Mouse (Mus musculus) gastrocnemius, postnatal 10 days (tissue): ENCODE data around the gene A230072I06Rik. TPM values are rescaled to one million over a fixed set of nuclear protein-coding genes. Genes with fewer than 3 reads are reported as not detected.

Source experiments
- DNase-seq: peaks from one replicate; pipeline ENCODE4 v3.0.0; 2021; ENCODE audit warnings: mixed read lengths
- long read RNA-seq, 2 experiments: library from polyadenylated mRNA; stranded (forward); transcript quantifications; one replicate each; pipeline ENCODE4 v2.0.0; 2021
- total RNA-seq, 2 experiments: library from RNA; stranded (reverse); gene quantifications; 2 replicates each; pipeline ENCODE4 v1.2.3; 2021

Gene A230072I06Rik
- not detected for total RNA-seq
- long read RNA-seq, experiment 1 = 0 reads
- long read RNA-seq, experiment 2 = 0 reads

DNA sequence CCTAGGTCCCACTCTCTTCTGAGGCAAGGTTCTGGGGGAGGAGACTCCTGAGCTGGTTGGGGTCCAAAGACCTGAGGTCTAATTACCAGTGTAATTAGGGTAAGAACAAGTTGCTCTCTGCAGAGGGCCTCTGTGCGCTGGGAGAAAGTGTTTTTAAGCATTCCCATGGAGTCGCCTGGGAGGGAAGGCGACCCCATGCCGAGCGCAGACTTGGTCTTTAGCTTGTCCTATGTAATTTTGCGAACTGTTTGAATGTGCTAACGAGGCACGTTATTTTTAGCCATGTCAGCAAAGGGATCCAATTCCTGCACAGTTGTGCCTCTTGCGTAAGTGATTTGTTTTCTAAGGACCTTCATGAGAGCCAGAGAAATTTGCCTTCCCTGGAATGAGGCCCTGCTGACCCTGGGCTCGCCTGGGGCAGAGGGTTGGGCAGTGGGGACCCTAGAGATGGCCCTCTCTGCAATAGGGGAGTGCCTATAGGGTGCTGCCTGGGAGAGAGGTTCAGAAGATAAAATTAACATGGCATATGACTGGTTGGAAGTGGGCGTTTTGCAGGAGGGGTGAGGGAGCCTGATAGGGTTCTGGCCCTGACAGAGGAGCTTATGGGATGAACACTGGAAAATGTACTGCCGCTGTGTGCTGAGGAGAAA is at the start of gene A230072I06Rik:
A230072I06Rik (plus strand) TSS at position 157 of the 650 bp plus-strand sequence.
- DNase-seq = no peak

DNA sequence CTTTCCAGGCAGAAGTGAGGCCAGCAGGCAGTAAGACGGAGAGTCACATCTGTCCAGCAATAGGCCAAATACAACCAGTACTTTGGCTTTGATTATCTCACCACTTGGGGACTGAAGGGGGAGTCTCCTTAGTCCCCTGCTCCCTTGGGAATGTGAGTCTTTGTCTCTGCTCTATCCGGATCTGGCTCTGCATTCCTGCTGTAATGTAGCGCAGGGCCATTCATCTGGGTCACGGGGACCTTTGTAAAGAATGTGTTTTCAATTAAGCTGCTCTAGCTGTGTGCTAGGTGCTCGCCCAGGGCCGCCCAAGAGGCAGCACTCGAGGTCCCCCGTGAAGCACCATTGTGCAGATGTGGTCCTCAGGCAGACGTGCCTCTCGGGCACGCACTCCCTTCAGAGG is 44.6 kb upstream of the A230072I06Rik start:
- no peak for DNase-seq

DNA sequence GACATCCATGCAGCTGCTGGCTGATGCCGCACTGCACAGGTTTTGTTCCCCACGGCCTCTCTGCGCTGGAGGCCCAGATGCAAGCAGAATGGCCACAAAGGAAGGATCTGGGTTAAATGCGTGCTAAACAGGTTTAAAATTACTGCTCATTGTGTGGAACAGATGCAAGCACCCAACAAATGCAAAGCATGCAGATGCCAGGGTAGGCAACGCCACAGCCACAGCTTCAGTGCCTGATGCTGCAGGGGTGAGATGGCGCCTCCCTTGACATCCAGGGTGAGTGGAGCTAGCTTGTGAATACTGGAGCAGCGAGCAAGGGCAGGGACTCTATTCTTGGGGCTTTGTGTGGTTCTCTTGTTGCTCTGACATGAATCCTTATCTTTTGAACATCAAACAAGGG is 39.8 kb upstream of the A230072I06Rik start:
- DNase-seq = no peak

DNA sequence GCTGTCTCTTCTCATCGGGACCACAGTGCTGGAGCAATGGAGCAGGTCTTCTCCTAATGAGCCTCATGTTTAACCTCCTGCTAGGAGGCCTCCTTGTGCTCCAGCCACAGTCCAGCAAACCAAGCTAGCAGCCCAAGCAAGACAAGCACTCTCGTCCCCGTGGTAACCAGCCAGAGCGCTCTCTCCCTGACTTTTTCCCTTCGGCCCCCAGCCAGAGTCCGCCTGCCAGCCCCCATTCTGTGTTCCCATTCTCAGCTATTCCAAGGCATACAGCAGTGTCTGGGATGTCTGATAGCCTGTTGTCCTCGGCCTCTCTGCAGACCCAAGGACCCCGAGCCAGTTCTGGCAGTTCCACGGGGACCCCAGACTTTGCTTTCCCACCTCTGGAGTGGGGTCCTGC is 38.5 kb upstream of the A230072I06Rik start:
- DNase-seq = no peak

DNA sequence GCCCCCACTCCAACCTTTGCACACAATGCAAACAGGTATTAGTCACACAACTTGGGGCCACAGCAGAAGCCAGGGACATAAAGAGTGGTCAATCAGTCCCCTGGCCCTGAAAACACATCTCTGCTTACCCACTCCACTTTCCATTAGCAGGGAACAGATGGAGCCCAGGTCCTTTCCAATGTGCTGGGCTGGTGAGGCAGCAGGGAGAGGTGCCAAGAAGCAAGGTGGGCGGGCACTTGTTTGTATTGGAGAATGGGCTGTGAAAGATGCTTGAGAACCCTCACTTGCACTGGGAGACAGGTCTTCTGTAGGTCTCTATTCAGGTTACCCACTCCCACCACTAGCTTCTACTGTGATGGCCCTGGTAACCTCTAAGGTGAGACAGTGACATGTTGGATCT is 34.9 kb upstream of the A230072I06Rik start:
- DNase-seq = no peak

DNA sequence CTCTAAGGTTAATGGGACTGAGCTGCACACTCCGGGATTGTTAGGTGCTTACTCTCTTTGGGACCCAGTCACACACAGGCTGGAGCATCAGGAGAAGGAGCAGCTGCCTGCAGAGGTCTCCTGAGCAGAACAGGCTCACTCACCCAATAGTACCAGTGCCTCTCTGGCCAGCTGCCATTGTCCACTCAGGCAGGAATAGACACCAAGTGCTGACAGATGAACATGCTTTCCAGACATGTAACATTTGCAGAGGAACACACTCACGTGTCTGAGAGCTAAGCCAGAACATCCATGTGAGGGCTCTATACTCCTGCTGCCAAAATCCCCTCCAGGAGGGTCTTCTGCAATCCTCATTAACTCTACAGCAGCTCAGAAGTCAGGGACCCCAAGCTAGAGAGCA is 18.7 kb upstream of the A230072I06Rik start:
- no peak for DNase-seq

DNA sequence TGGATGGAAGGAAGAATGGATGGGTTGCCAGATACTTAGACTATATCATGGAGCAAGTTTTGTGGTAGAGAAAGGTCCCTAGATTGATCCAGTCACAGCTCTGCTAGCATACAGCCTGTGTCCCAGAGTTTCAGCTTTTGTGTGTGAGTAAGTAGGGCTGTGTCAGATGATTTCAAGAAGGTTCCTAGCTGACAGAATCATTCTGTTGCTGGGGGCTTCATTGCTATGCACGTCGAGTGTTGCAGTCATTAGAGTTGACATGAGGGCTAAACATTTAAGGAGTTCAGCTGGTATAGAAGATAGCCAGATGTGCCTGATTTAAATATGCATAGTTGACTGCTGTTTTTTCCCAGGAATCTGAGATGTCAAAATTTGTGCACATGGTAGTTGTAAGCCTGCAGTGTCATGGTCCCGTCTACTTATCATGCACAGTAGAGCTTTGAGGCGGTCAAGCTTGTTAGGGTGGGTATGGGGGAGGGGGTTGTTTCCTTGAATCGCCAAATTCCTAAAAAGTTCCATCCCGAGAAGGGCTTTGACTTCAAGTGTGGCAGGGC is 18.1 kb upstream of the A230072I06Rik start:
- DNase-seq = no peak

DNA sequence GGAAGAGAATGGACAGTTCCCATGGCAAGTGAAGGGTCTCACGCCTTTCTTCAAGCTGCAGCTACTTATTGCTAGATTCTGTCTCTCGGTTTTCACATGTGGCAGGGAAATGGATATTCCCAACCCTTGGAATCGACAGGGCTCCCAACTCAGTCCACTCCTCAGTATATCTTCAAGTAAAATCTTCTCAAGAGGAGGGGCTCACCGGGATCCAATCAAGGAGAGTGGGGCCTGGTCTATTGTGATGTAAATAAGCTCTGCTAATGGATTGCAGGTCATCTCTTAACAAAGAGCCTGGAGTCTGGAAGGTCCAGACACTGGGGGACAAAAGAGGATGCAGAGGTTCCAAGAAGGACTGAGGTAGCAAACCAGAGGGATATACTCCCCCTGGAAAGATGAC is 17.1 kb upstream of the A230072I06Rik start:
- DNase-seq = no peak

DNA sequence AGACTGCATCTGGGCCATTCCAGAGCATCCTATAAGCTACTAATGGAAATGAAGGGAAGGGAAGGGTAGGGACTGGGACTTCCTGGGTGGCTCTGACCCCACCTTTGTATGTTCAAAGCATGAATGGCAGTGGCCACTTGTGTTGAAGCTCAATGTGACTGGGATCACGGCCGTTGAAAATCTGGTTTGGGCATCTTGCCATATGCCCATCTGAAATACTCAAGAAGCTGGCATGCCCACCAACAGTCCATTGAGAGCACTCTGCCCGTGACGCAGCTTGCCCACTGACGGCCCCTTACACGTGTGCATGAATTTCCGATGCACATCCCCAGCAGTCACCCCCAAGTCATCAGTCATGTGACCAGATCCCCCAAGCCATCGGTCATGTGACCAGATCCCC is 13.6 kb upstream of the A230072I06Rik start:
- DNase-seq = no peak

DNA sequence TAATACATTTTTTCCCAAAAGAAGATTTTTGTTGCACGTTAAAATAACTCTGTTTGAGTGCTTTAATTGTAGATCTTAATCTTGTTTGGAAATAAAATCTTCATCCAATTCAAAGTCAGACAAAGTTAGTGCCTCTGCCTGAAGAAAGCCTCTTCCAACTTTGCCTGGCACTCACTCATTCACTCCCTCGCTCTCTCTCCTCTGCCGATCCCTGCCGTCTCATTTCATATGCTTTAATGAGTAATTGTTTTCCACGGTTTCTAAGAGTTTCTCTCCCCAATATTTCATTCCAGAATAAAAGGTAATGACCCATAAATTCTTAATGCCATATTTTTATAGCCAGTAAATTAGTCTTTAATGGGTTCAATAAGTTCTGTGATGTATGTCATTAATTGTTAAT is 10.8 kb upstream of the A230072I06Rik start:
- no peak for DNase-seq

DNA sequence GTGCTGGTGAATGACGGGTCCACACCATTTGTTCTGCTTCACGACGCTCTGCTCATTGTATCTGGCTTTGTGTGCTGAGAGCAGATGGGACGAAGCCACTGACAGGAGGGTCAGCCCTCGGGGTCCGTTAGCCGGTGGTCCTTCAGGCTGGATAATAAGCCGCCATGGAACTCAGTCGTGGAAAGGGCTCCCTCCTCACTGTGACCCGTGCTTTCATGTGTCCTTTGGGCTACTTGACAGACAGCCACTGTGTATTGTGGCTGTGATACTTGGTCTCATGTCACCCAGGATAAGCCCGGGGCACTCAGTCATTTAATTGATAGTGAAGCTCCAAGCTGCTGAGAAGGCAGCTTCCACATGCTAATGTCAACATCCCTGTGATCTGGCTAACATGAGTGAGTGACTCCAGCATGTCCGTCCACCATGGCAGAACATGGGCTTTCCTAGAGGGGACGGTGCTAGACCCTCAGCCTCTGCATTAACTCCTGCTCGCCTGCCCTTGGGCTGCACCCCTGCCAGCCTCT is 10.3 kb upstream of the A230072I06Rik start:
- no peak for DNase-seq

DNA sequence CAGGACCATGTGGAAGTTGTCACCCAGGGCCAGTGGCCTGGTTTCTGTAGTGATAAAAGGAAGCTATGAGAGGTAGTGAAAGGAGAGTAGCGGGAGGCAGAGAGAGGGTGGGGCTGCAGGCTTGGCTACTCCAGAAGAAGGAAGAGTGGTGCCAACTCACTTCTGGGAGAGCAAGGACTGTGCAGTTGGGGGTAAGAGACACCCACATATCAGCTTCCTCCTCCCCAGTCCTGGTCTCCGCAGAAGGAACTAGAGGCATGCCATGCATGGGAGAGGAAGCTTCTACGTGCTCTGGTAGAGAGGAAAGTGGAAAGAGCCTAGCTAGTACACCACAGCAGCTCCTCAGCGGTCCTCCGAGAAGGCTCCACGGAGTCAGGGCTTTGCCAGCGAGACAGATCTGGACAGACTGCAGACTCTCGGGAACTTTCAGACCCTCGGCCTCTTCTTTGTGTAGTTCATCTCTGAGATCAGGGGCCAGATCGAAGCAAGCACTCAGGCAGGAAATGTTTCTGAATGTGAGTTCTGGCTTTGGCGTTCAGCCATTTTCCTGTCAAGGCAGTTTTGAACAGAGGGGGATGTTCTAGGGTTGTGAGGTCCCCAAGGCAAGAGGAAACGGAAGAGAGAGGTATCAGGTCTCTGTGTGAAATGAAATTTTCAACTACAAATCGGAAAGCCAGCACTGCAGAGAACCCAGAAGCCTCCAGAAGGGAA is 1.0 kb downstream of the A230072I06Rik start:
- DNase-seq = no peak

DNA sequence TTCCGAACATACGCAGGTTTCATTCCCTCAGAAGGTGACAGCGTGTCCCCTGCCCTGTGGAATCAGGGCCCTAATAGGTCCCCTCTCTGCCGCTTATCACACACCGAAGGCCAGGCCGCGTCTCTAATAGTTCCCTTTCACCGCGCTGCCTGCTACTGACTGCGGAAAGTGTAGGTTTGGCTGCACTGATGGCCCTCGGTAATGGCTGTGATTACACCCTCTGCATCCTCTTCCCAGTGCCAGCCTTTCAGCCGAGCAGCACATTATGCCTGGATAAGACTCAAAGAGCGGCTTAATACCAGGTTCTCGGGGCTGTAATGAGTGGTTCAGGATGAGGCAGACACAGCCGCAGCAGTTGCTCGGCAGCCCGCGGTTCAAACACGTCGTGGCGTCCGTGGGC is 3.5 kb downstream of the A230072I06Rik start:
- no peak for DNase-seq

DNA sequence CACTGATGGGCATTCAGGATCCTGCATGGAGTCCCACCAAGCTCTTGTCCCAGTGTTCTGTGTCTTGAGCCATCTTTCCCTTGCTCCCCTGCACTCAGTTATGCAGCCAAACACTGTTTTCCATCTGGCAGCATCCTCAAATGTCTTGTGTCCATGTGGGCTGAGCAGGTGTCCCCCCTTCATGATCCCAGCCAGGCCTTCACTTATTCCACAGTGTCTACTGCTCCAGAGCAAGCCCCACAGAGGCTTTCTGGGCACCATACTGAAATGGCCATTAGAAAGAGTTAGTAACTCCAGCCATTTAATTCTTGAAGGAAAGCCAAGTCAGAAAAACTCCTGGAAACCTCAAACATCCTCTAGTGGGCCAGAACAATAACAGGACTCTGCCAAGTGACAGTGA is 11.9 kb downstream of the A230072I06Rik start:
- no peak for DNase-seq

DNA sequence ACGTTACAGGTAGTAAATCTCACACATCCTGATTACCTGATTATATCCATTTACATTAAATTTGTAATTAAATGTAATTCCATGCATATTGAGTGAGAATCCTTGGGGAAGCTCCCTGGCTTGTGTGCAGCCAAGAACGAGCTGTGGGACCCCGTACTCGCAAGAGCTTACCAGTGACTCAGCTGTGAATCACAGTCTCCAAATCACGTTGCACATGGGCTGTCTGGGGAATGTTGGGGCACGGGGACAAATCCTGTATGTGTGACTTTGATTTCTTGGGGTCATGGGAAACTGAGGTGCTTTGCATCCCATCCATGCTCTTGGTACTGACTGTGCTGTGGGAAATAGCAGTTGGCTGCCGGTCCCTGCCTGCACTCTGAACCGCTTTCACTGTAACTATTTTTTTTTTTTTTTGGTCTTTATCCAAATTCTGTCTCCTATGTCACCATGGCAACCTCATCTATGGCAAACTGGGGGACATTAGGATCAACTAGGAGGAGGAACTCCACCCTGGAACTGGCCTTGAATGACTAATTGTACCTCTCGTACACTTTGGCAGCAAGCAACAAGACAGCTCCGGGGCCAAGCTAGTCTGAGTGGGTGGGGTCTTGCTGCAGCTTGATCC is 19.8 kb downstream of the A230072I06Rik start:
- no peak for DNase-seq

DNA sequence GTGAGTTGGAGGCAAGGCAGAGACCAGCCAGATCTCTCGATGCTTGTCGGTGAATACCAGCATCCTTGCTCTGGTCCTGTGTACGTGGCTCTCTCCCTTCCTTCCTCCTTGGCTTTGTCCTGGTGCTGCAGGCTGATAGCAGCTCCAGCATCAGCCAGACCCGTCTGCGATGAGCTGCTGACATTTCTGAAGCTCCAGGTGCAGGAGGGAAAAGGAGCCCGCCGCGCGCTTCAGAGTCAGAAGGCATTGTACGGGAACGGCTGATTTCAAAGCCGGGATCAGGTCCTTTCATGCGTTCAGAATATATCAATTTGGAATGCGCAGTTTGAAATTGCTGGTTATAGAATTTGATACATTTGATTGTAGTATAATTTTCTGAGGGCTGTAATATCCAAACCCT is 23.4 kb downstream of the A230072I06Rik start:
- DNase-seq = no peak

DNA sequence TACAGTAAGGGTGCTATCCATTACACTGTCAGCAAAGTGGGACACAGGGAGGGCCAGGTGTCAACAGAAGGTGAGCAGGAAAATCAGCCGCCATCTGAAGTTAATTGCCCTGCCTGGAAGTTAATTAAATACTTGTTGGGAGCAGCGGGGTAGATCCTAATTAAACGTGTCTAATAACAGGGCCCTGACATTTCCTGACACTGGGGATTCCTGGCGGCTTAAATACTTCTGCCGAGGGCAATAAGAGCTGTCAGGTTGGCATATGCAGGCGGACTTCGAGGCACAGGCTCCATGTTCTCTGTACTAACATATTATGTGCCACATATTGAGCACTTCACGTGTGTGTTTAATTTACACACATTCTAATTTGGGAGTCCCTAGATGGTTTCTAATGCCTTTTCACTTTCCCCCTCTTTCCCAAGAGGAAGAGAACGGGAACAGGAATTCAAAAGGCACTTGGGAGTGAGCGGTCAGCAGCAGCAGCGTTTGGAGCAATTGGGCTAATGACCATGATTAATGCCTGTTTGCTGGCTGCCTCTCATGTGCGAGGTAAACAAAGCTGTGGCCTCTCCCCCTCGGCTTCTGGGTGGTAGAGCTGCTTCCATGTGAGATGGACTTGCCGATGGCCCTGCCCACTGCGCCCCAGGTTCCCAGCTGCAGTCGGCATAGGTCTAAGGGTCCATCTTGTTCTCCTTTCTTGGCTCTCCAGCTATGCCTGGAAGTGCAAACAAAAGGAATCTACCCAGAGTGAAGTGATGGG is 34.5 kb downstream of the A230072I06Rik start:
- DNase-seq = no peak

DNA sequence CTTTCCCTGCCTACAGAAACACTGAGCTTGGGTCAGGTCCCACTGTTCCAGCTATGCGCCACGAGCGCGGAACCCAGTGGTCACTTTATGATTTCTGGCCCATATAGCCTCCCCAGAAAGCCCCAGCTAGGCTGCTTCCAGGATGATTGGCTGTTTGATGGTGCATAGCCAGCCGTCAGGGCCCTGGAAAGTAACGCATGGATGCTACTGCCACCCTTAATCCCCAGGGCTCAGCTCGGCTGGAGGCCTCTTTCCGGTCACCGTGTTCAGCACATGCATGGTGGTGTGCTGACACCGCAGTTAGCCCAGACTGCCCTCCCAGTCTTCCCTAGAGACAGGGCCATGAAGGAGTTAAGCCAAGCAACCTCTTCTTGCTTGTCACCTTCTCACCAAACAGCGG is 35.6 kb downstream of the A230072I06Rik start:
- DNase-seq = no peak

DNA sequence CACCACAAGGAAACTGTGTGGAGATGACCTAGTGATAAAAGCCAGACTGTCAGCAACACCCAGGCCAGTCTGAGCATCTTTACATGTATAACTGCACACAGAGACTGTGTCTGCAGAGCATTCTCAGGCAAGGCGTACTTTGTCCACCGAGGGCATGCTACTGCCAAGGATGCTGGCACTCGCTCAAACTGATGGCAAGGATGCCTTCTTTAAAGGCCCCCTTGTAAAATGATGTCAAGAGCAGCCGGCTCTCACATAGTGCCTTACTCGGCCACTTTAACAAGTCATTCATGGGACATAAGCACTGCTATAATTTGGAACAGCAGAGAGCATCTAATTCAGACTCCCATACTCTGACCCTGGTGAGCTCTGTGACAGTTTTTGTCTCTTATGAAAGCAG is 36.6 kb downstream of the A230072I06Rik start:
- no peak for DNase-seq

DNA sequence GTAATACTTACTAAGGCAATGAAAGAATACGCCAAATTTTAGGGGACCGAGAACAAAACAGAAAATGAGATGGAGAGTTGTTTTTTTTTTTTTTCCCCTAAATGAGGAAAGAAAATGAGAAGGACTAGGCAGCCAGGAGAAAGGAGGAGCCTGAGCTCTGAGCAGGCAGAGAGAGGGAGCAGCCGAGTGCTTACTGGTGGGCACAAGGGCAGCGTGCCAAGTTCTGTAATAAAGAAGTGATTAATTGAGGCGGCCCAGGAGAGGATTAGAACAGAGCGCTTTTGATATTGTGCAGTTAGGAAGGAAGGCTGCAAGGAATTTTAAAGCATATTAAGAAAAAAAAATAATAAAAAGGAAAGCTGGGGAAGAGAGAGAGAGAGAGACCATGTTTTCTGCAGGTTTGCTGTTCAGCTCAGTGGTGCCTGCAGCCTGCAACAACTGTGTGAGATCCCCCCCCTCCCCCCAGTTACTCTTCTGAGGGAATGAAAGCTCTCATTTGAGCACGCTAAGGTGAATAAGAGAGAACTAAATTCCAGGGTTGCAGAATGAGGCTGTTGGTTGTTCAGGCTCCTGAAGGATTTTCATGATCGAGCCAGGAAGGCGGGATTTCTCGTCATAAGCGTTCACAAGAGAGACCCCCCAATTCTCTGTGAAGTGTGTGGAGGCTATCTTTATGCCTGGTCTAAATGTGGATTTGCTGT is 41.3 kb downstream of the A230072I06Rik start:
- no peak for DNase-seq

DNA sequence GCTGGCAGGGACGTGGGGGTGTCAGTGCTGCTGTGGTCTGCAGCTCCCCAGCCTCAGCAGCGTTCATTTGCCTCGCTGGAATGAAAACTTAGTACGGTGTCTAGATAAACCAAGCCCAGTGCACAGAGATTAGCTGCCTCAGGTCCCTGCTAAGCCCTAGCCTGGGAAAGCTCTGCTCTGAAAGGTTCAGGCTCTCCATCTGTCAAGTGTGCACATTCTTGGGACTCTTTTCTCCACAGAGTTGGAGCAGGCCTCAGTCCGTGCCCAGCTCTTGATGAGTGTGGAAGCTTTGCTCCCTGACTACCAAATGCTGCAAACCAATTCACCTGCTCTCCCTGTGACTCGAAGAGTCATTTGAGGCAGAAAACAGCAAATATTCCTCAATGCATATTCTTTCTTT is 43.5 kb downstream of the A230072I06Rik start:
- no peak for DNase-seq

DNA sequence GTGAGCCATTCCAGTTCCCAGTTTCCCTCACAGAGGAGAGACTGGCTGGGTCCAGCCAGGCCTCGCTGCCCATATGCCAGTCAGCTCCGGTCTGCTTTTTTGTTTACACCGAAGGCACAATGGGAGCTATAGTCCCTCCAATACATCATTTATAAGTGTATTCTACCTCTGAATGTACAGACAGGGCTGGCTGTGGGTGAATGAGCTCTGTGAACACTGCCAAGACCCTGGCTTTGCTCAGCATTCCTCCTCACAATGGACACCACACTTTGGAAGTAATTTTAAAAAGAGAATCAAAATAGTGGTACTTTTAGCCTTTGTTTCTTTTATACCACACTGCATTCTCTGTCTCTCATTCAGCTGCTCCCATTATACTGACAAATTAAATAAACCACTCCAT is 44.6 kb downstream of the A230072I06Rik start:
- no peak for DNase-seq
